Mouse (Mus musculus) ES-E14 (cell line): ENCODE measurements around the gene Scg3. TPM values are rescaled to one million over a fixed set of nuclear protein-coding genes. Genes with fewer than 3 reads are reported as not detected.

ENCODE experiments used
- DNase-seq: peaks from one replicate; pipeline ENCODE4 v3.0.0-alpha.2; 2013; ENCODE audit warnings: low read depth, low spot score
- H3K27ac ChIP-seq: 2 replicates; pipeline ENCODE4 v1.5.1; 2012; ENCODE audit warnings: low read depth, mild to moderate bottlenecking, low read length, moderate library complexity, mixed read lengths; ENCODE audit not compliant: poor library complexity, insufficient read depth, severe bottlenecking
- H3K36me3 ChIP-seq: 2 replicates; pipeline ENCODE4 v1.6.1; 2012; ENCODE audit warnings: mild to moderate bottlenecking, low read length, moderate library complexity, mixed read lengths; ENCODE audit not compliant: control insufficient read depth, poor library complexity, insufficient read depth, severe bottlenecking
- H3K4me1 ChIP-seq, 2 experiments: fragments of 150-350 bp in 1 of 2; sonication (generic) in 1 of 2; 2 replicates each; pipeline ENCODE4 v1.6.1; 2012; ENCODE audit warnings: low read length in 2 of 2, mild to moderate bottlenecking in 1 of 2, mixed read lengths in 1 of 2; ENCODE audit not compliant: control insufficient read depth in 2 of 2, insufficient read depth in 2 of 2, poor library complexity in 1 of 2
- H3K4me3 ChIP-seq, 2 experiments: fragments of 150-350 bp in 1 of 2; sonication (generic) in 1 of 2; 2 replicates each; pipeline ENCODE4 v1.5.1; 2012; ENCODE audit warnings: low read length in 2 of 2, low read depth in 1 of 2, mild to moderate bottlenecking in 1 of 2, mixed read lengths in 1 of 2; ENCODE audit not compliant: insufficient read depth in 1 of 2, poor library complexity in 1 of 2, severe bottlenecking in 1 of 2
- H3K9ac ChIP-seq: 2 replicates; pipeline ENCODE4 v1.6.1; 2012; ENCODE audit warnings: low read depth, mild to moderate bottlenecking, low read length, mixed read lengths; ENCODE audit not compliant: poor library complexity, insufficient read depth, severe bottlenecking
- H3K9me3 ChIP-seq: fragments of 150-350 bp; sonication (generic); 2 replicates; pipeline ENCODE4 v1.6.1; 2012; ENCODE audit warnings: low read depth, mild to moderate bottlenecking, low read length; ENCODE audit not compliant: control insufficient read depth, insufficient read depth
- CHD2 ChIP-seq: IDR thresholded peaks from 2 replicates; pipeline ENCODE4 v1.6.1; 2014; ENCODE audit warnings: mild to moderate bottlenecking, low read depth, low read length, inconsistent platforms
- HCFC1 ChIP-seq: IDR thresholded peaks from 2 replicates; pipeline ENCODE4 v1.6.1; 2012; ENCODE audit warnings: low read length, inconsistent platforms, borderline replicate concordance; ENCODE audit not compliant: insufficient read depth
- MAFK ChIP-seq: IDR thresholded peaks from 2 replicates; pipeline ENCODE4 v1.6.1; 2014; ENCODE audit warnings: mild to moderate bottlenecking, low read depth, low read length, inconsistent platforms; ENCODE audit not compliant: insufficient read depth
- ZC3H11A ChIP-seq: IDR thresholded peaks from 2 replicates; pipeline ENCODE4 v1.6.1; 2012; ENCODE audit warnings: low read depth, mild to moderate bottlenecking, inconsistent platforms, low read length, borderline replicate concordance
- ZNF384 ChIP-seq: IDR thresholded peaks from 2 replicates; pipeline ENCODE4 v1.6.1; 2012; ENCODE audit warnings: low read depth, low read length, inconsistent platforms
- in situ Hi-C, 2 experiments: fragments of 600-800 bp; cut with MboI; formaldehyde crosslinking; loops; one replicate each; pipeline ENCODE4 v1.15.1; 2025; ENCODE audit warnings: low sequenced_read_pairs in 2 of 2, inconsistent platforms in 1 of 2; ENCODE audit not compliant: unreplicated experiment in 2 of 2
- total RNA-seq: library from RNA; depleted of rRNA; stranded (reverse); fragments of 300-350 nt; gene quantifications from 2 replicates; pipeline ENCODE4 v1.2.3, GENCODE M21; 2012

The Scg3 gene
- total RNA-seq, 1 experiment = 0.76 TPM

- Histone ChIP-seq H3K36me3 (no peaks in the 10 kb centered on the region), H3K9me3 (no peaks in the 10 kb centered on the region), H3K27ac (no peak overlapping the region), H3K9ac (no peak overlapping the region), H3K4me3 (no peak overlapping the region), H3K4me1 (peaks cover 0 to 1% of the 10 kb centered on the region in 2 experiments; a peak in 1 of 4 replicates)
- TF ChIP-seq MAFK (no peak), ZNF384 (no peak), HCFC1 (no peak), ZC3H11A (no peak), CHD2 (no peak)
- in situ Hi-C loops = no loop called here
- DNase-seq = no peak
These were observed 74.4 kb downstream of the Scg3 start for GRCm38 (mm10) chr9:75609505-75609904.

GRCm38 (mm10) chr9:75607496-75607895 is 76.4 kb downstream of the Scg3 start:
- Histone ChIP-seq H3K4me3 (no peak overlapping the region), H3K36me3 (no peaks in the 10 kb centered on the region), H3K27ac (no peak overlapping the region), H3K4me1 (peaks cover 0 to 1% of the 10 kb centered on the region in 2 experiments; a peak in 1 of 4 replicates), H3K9ac (no peak overlapping the region), H3K9me3 (no peaks in the 10 kb centered on the region)
- TF ChIP-seq HCFC1 (no peak), ZNF384 (no peak), MAFK (no peak), CHD2 (no peak), ZC3H11A (no peak)
- DNase-seq = no peak
- in situ Hi-C loops = no loop called here

- TF ChIP-seq ZC3H11A (no peak), CHD2 (no peak), MAFK (no peak), ZNF384 (no peak), HCFC1 (no peak)
- Histone ChIP-seq H3K9me3 (no peaks in the 10 kb centered on the region), H3K27ac (no peak overlapping the region), H3K4me3 (no peak overlapping the region), H3K36me3 (no peaks in the 10 kb centered on the region), H3K4me1 (no peaks in the 10 kb centered on the region), H3K9ac (no peak overlapping the region)
- in situ Hi-C loops = no loop called here
- no peak for DNase-seq
These were observed 82.3 kb downstream of the Scg3 start for GRCm38 (mm10) chr9:75601510-75601909.

GRCm38 (mm10) chr9:75600166-75600934 is 83.5 kb downstream of the Scg3 start:
- Histone ChIP-seq H3K27ac (no peak overlapping the region), H3K9me3 (no peaks in the 10 kb centered on the region), H3K4me3 (no peak overlapping the region), H3K36me3 (no peaks in the 10 kb centered on the region), H3K9ac (no peak overlapping the region), H3K4me1 (no peaks in the 10 kb centered on the region)
- DNase-seq = no peak
- in situ Hi-C loops = no loop called here
- no peak for TF ChIP-seq ZNF384
- no peak for TF ChIP-seq ZC3H11A
- TF ChIP-seq MAFK = no peak
- TF ChIP-seq HCFC1 = no peak
- TF ChIP-seq CHD2 = no peak
